Mouse (Mus musculus): ENCODE measurements around the gene Dctn5. TPM values are rescaled to one million over a fixed set of nuclear protein-coding genes. Genes with fewer than 3 reads are reported as not detected.

The Dctn5 gene
- 138 TPM for polyA plus RNA-seq (2017; shearing (Covaris generic))

DNA sequence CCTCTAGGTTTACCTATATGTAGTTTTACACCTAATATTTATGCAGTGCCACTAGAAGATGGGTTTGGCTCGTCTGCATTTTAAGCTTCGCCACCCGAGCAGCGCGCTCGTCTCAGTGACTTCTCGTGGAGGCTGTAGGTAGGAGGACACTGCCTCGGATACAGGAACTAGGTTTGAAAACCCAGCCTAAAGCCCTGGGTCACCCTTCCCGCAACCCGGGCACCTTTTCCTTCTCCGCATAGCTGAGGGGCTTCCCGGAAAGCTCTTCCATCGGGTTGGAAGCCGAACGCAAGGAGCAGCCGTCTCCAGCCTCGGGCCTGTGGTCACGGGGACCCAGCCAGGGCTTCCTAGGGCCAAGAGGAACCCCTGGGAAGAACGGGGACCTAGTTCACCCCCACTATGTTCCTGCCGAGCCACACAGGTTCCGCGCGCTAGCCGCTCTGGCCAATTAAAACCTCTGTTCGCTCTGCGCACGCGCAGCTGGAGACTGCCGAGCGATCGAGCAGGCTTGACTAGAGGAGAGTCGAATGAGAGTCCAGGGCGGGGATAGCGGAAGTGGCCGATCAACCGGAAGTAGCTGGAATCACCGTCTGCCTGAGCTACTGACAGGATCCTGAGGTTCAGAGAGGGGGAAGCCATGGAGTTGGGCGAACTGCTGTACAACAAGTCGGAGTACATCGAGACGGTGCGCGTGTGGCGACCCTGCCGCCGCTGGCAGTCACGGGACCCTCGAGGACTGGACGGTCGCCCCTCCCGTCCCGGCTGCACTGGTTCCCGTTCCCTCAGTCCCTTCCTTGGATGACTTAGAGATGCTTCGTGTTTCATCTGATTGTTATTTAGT lies at the start of gene Dctn5, which contains the start of gene Palb2:
TSS of gene Dctn5 (plus strand) at position 545 of the 841 bp plus-strand sequence.
TSS of gene Palb2 (minus strand) at position 489 of the 841 bp plus-strand sequence.

GRCm38 (mm10) chr7:122101747-122102244 lies 31.0 kb upstream of the Dctn5 start, which contains the start of gene Ndufab1:
Gene Ndufab1, minus strand, starts transcription at chr7:122101886.

GRCm38 (mm10) chr7:122158915-122159902 lies 26.4 kb downstream of the Dctn5 start, which contains the start of gene Plk1:
Gene Plk1, plus strand, starts transcription at chr7:122159439.

GRCm38 (mm10) chr7:122186043-122186442 lies 53.2 kb downstream of the Dctn5 start, which contains the start of gene Ern2:
Gene Ern2, minus strand, starts transcription at chr7:122186207.

Other genes with a start within 250 kb of the Dctn5 start
- gene Cog7, start 151.3 kb upstream of the Dctn5 start, polyA plus RNA-seq (2017; shearing (Covaris generic)) = 19.7 TPM
- gene Gga2, start 111.8 kb upstream of the Dctn5 start, polyA plus RNA-seq (2017; shearing (Covaris generic)) = 2.9 TPM
- gene Ubfd1, start 65.9 kb upstream of the Dctn5 start, polyA plus RNA-seq (2017; shearing (Covaris generic)) = 7.6 TPM
- gene Ears2, start 65.8 kb upstream of the Dctn5 start, polyA plus RNA-seq (2017; shearing (Covaris generic)) = 11.8 TPM
- 124 TPM for gene Ndufab1, start 31.2 kb upstream of the Dctn5 start, polyA plus RNA-seq (2017; shearing (Covaris generic))
- 9.1 TPM for gene Palb2, start 56 bp upstream of the Dctn5 start, polyA plus RNA-seq (2017; shearing (Covaris generic))
- 5.4 TPM for gene Plk1, start 26.4 kb downstream of the Dctn5 start, polyA plus RNA-seq (2017; shearing (Covaris generic))
- gene Ern2, start 53.2 kb downstream of the Dctn5 start, polyA plus RNA-seq (2017; shearing (Covaris generic)) = not detected
- not detected for gene Chp2, start 86.5 kb downstream of the Dctn5 start, polyA plus RNA-seq (2017; shearing (Covaris generic))
- gene Prkcb, start 155.7 kb downstream of the Dctn5 start, polyA plus RNA-seq (2017; shearing (Covaris generic)) = 28.1 TPM